Mouse (Mus musculus) lung, embryonic 16.5 days (tissue): ENCODE data around the gene Slc12a4. TPM values are rescaled to one million over a fixed set of nuclear protein-coding genes. Genes with fewer than 3 reads are reported as not detected.
A peak's percentile ranks its signal among the peaks of the same experiment; 100 is the strongest.
"Not testable (repeated sequence)": the region's sequence is repeated elsewhere in the genome, so short reads cannot be mapped to it uniquely, and the experiment has no call there.

Source experiments
- ATAC-seq: fragments of 200-750 bp; cut with Nextera tagmentation; 2 replicates; pipeline ENCODE4 v1.8.0; 2017; ENCODE audit warnings: low read depth, mild to moderate bottlenecking, moderate library complexity
- H3K27ac ChIP-seq: fragments of 300-500 bp; sonication (generic); 2 replicates; pipeline ENCODE4 v1.5.1; 2014; ENCODE audit warnings: mild to moderate bottlenecking, control low read depth, low read length
- H3K27me3 ChIP-seq: fragments of 300-500 bp; sonication (generic); 2 replicates; pipeline ENCODE4 v1.6.1; 2014; ENCODE audit warnings: low read depth, low read length, mixed read lengths; ENCODE audit not compliant: control insufficient read depth, insufficient read depth
- H3K36me3 ChIP-seq: fragments of 300-500 bp; sonication (generic); 2 replicates; pipeline ENCODE4 v1.6.1; 2014; ENCODE audit warnings: low read length; ENCODE audit not compliant: control insufficient read depth, insufficient read depth
- H3K4me1 ChIP-seq: fragments of 300-500 bp; sonication (generic); replicated peaks from 2 replicates; pipeline ENCODE4 v1.6.1; 2014; ENCODE audit warnings: low read length, mixed read lengths; ENCODE audit not compliant: control insufficient read depth, insufficient read depth
- H3K4me2 ChIP-seq: fragments of 300-500 bp; sonication (generic); 2 replicates; pipeline ENCODE4 v1.6.1; 2014; ENCODE audit warnings: low read depth, low read length, control low read depth
- H3K4me3 ChIP-seq: fragments of 300-500 bp; sonication (generic); 2 replicates; pipeline ENCODE4 v1.5.1; 2014; ENCODE audit warnings: mild to moderate bottlenecking, low read length, control low read depth
- H3K9ac ChIP-seq: fragments of 300-500 bp; sonication (generic); 2 replicates; pipeline ENCODE4 v1.6.1; 2014; ENCODE audit warnings: low read length, control low read depth
- H3K9me3 ChIP-seq: fragments of 300-500 bp; sonication (generic); 2 replicates; pipeline ENCODE4 v1.6.1; 2016; ENCODE audit warnings: low read length; ENCODE audit not compliant: control insufficient read depth
- WGBS: fragments of 180-500 bp; shearing (Covaris S2); extraction: QIAGEN DNeasy Blood & Tissue Kit; methylation state at CpG from one replicate; pipeline ENCODE4 v1.1.7; 2014; 5-methylcytosine and 5-hydroxymethylcytosine counted together
- polyA plus RNA-seq: library from polyadenylated mRNA; unstranded; fragments of >200 nt; fragmentation: Nextera tagmentation; extraction: Ambion mirVana; gene quantifications from 2 replicates; pipeline ENCODE4 v1.2.1, GENCODE M21; 2015

Slc12a4 gene
- polyA plus RNA-seq, 1 experiment from 2014 or later = 38.3 TPM

DNA sequence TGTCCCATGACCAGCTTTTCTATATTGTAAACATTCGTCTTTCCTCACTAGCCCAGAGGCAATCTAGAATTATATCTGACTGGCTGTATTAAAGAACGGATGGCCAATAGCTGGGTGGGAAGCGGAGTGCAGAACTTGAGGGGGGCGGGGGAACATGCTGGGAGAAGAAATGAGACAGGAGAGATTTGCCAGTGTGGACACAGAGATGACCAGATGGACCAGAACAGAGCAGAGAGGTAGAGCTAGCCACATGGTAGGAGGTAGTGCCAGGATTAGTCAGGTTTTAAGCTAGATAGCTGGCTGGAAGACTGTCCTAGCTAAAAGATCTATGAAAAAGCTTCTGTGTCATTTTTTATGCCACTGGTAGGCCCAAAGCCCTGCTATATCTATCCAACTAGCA, 36.0 kb upstream of the Slc12a4 start:
- no peak overlapping the region for H3K4me3 ChIP-seq
- H3K9ac ChIP-seq = no peak overlapping the region
- no peaks in the 10 kb centered on the region for H3K36me3 ChIP-seq
- H3K9me3 ChIP-seq = no peaks in the 10 kb centered on the region
- no peaks in the 10 kb centered on the region for H3K27me3 ChIP-seq
- no peak for ATAC-seq
- H3K4me2 ChIP-seq = no peak overlapping the region
- no peaks in the 10 kb centered on the region for H3K4me1 ChIP-seq
- 73% methylated on average over 4 of the region's 4 CpGs for WGBS
- no peak overlapping the region for H3K27ac ChIP-seq

DNA sequence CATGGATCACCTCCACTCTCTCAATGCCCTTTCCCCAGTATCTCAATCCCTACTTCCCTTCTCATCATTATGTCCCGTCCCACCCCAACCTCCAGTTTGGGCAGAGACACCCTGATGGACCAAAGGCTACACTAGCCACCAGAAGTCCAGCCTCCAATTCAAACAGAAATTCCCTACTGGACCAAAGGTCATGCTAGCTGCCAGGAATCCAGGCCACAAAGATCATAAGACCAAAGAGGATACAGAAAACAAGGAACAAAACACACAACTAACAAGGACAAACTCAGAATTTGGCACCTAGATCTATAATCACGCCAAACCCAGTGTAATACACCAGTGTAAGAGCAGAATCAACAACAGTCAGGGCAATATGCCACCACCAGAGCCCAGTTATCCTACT, 33.1 kb upstream of the Slc12a4 start:
- WGBS = 80% methylated on average over 2 of the region's 2 CpGs
- Histone ChIP-seq H3K4me3 (no peak overlapping the region), H3K36me3 (no peaks in the 10 kb centered on the region), H3K4me2 (no peak overlapping the region), H3K9ac (no peak overlapping the region), H3K9me3 (no peaks in the 10 kb centered on the region), H3K27me3 (no peaks in the 10 kb centered on the region), H3K27ac (no peak overlapping the region), H3K4me1 (no peaks in the 10 kb centered on the region)
- ATAC-seq = no peak

DNA sequence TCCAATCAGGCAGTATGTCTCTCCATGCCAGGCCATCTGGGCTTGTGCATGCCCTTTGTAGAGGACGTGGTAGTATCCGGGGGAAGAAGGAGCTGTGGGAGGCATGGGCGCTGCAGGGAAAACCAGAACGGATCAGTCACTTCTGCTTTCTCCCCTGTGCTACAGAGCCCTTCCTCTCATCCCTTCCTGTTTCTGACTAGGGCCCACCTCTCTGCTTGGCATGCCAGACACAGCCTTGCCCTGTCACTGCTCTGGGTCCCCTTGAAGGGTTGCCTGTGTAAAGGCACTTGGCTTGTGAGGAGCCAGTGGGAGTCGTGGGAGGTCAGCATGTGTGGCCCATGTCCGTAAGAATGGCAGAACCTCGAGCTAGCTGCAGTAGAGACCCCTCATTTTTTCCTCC, 30.5 kb upstream of the Slc12a4 start:
- WGBS = 65% methylated on average over 7 of the region's 7 CpGs
- no peak for ATAC-seq
- H3K27me3 ChIP-seq = no peaks in the 10 kb centered on the region
- H3K36me3 ChIP-seq = no peaks in the 10 kb centered on the region
- 0 out of 2 replicates have a peak, but pooled peaks cover 3% of the 10 kb centered on the region for H3K4me1 ChIP-seq
- no peak overlapping the region for H3K9ac ChIP-seq
- no peak overlapping the region for H3K27ac ChIP-seq
- H3K4me3 ChIP-seq = no peak overlapping the region
- H3K4me2 ChIP-seq = no peak overlapping the region
- no peaks in the 10 kb centered on the region for H3K9me3 ChIP-seq

DNA sequence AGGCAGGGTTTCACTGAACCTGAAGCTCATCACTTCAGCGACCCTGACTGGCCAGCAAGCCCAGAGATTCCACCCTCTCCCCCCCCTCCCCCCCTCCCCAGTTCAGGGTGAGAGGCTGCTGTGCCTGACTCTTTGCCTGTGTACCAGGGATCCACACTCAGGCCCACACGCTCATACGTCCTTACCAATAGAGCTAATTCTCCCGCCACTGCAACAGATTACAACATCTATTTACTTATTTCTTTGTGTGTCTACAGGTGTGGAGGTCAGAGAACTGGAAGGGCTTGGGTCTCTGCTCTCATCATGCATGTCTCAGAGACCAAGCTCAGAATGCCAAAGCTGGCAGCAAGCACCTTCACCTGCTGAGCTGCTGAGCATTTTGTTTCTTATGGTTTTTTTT, 27.3 kb upstream of the Slc12a4 start:
- Histone ChIP-seq H3K4me3 (no peak overlapping the region), H3K36me3 (no peaks in the 10 kb centered on the region), H3K4me1 (0 out of 2 replicates have a peak, but pooled peaks cover 6% of the 10 kb centered on the region), H3K4me2 (no peak overlapping the region), H3K9me3 (no peaks in the 10 kb centered on the region), H3K9ac (no peak overlapping the region), H3K27me3 (no peaks in the 10 kb centered on the region), H3K27ac (no peak overlapping the region)
- 44% methylated on average over 4 of the region's 4 CpGs for WGBS
- no peak for ATAC-seq

DNA sequence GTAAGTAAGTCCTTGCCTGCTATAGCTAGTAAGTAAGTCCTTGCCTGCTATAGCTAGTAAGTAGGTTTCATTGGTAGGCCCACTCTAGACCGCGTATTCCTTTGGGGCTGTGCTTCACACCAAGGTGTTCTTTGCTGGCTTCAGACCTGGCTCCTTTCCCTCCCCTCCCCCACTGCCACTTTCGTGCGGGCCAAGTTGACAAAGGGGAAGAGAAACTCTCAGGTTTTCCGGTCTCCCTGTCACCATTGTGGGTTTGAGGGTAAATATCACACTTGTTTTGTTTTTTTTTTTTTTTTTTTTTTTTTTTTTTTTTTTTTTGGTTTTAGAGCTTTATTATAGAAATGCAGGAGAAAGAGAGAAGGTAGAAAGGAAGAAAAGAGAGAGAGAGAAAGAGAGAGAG, 26.6 kb upstream of the Slc12a4 start:
- no peaks in the 10 kb centered on the region for H3K36me3 ChIP-seq
- ATAC-seq = no peak
- H3K27me3 ChIP-seq = no peaks in the 10 kb centered on the region
- no peaks in the 10 kb centered on the region for H3K9me3 ChIP-seq
- H3K27ac ChIP-seq = no peak overlapping the region
- 50% methylated on average over 5 of the region's 5 CpGs for WGBS
- H3K9ac ChIP-seq = no peak overlapping the region
- 0 out of 2 replicates have a peak, but pooled peaks cover 6% of the 10 kb centered on the region for H3K4me1 ChIP-seq
- H3K4me2 ChIP-seq = no peak overlapping the region
- no peak overlapping the region for H3K4me3 ChIP-seq

DNA sequence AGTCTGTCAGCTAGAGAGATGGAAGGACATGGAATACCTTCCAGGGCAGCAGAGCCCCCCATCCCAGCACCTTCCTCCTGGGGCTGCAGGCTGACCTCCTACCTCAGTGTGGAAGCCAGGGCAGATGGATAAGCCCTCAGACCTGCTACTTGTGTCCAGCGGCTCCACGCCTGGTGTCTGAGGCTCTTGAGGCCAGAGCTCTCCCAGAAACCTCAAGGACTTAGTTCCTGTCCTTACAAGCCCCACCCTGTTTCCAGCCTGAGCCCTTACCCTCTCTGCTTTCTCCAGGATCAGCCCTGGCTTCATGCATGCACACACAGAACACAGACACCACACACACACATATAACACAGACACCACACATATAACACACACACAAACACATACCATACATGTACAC, 25.6 kb upstream of the Slc12a4 start:
- Histone ChIP-seq H3K9me3 (no peaks in the 10 kb centered on the region), H3K9ac (peak overlapping the region; percentile 45), H3K27ac (peak overlapping the region; percentile 17; the same call in 1 of the 2 replicates), H3K27me3 (no peaks in the 10 kb centered on the region), H3K4me1 (0 out of 2 replicates have a peak, but pooled peaks cover 6% of the 10 kb centered on the region), H3K36me3 (no peaks in the 10 kb centered on the region), H3K4me3 (0 out of 2 replicates have a peak overlapping the region, but pooled peaks have one; percentile 5), H3K4me2 (peak overlapping the region; percentile 38)
- ATAC-seq = peak; percentile 44
- WGBS = 68% methylated on average over 2 of the region's 2 CpGs

DNA sequence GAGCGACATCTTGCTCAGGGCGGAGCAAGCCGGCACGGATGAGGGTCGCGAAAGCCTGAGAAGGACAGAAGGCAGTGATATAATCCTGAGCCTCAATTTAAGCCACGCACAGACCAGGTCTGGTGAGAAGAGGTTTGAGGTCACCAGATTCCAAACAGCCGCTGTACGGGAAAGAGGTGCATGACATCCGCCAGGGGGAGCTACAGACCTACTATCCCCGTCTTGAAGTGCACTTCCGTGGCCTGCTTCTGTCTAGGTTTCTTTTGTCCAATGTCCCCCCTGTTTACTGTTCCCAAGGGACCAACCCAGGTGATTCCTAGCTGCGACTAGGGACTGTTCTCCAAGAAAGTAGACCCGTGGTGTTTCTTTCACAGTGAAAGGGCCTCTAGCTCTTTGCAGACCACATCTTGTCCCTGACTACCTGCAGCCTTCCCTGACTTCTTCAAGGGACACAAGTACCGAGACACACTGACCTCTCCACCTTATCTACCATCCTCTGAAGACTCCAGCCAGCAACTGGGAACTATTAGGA, 25.0 kb upstream of the Slc12a4 start, which contains the start of gene Dus2:
Gene Dus2, plus strand, starts transcription at position 482 of the 532 bp plus-strand sequence.
- peak; percentile 89 for ATAC-seq
- 0 out of 2 replicates have a peak, but pooled peaks cover 6% of the 10 kb centered on the region for H3K4me1 ChIP-seq
- no peaks in the 10 kb centered on the region for H3K27me3 ChIP-seq
- H3K27ac ChIP-seq = peak within 1 kb of the TSS; percentile 17; the same call in 1 of the 2 replicates
- 0 out of 2 replicates have a peak within 1 kb of the TSS, but pooled peaks have one; percentile 5 for H3K4me3 ChIP-seq
- peak within 1 kb of the TSS; percentile 50 for H3K9ac ChIP-seq
- no peaks in the 10 kb centered on the region for H3K9me3 ChIP-seq
- peak within 1 kb of the TSS; percentile 38 for H3K4me2 ChIP-seq
- no peaks in the 10 kb centered on the region for H3K36me3 ChIP-seq
- 7% methylated on average over 15 of the region's 15 CpGs for WGBS

DNA sequence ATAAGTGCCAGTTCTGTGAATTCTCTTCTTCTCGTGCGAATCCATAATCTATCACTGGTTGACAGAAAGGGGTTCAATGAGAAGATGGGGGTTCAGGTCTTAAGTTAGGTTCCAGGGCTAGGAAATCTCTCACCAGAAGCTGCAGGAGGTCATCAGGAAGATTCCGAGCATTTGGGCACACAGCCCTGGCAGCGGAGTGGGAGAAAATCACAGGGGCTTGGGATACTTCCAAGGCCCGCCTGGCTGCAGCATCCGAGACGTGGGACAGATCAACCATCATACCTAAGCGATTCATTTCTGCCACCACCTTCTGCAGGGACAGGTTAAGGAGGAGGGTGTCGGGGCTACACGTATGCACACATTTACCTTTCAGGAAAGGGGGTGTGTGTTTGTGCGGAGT, 22.6 kb upstream of the Slc12a4 start:
- no peaks in the 10 kb centered on the region for H3K36me3 ChIP-seq
- H3K4me2 ChIP-seq = no peak overlapping the region
- 0 out of 2 replicates have a peak, but pooled peaks cover 6% of the 10 kb centered on the region for H3K4me1 ChIP-seq
- ATAC-seq = no peak
- H3K9me3 ChIP-seq = no peaks in the 10 kb centered on the region
- H3K27ac ChIP-seq = no peak overlapping the region
- no peak overlapping the region for H3K9ac ChIP-seq
- H3K4me3 ChIP-seq = no peak overlapping the region
- no peaks in the 10 kb centered on the region for H3K27me3 ChIP-seq
- 83% methylated on average over 11 of the region's 11 CpGs for WGBS

DNA sequence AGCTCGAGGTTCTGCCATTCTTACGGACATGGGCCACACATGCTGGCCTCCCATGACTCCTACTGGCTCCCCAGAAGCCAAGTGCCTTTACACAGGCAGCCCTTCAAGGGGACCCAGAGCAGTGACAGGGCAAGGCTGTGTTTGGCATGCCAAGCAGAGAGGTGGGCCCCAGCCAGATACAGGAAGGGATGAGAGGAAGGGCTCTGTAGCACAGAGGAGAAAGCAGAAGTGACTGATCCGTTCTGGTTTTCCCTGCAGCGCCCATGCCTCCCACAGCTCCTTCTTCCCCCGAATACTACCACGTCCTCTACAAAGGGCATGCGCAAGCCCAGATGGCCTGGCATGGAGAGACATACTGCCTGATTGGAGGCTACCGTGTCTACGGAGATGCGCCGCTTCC, 17.5 kb upstream of the Slc12a4 start:
- H3K9ac ChIP-seq, ATAC-seq, H3K36me3 ChIP-seq, H3K27me3 ChIP-seq, H3K27ac ChIP-seq, H3K4me1 ChIP-seq, H3K4me2 ChIP-seq, H3K9me3 ChIP-seq, H3K4me3 ChIP-seq: not testable (repeated sequence)
- 70% methylated on average over 9 of the region's 11 CpGs for WGBS
